Mouse (Mus musculus) layer of hippocampus, postnatal 36 days (tissue): ENCODE measurements at regions not wholly inside any gene's neighbourhood (a gene's known extent, or its start where the extent isn't known, plus 50 kb on each side); places are given as distances from the start of the nearest gene placed in this dataset.

Experiments used
- DNase-seq, 2 experiments: peaks; one replicate each; pipeline ENCODE4 v3.0.0; 2022

DNA sequence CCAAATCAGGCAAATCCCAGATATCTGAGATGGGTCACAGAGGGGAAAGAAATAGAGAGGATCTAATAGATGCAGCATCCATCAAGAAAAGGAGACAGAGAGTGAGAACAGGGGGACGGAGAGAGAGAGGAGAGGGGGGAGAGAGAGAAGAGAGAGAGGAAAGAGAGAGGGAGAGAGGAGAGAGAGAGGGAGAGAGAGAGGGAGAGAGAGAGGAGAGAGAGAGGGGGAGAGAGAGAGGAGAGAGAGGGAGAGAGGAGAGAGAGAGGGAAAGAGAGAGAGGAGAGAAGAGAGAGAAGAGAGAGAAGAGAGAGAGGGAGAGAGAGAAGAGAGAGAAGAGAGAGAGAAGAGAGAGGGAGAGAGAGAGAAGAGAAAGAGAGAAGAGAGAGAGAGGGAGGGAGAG lies 462.7 kb downstream of the Rnf144b start:
- no peak for DNase-seq

- no peak for DNase-seq
These were observed 480.2 kb downstream of the Rnf144b start for GRCm38 (mm10) chr13:47602646-47603045.

DNA sequence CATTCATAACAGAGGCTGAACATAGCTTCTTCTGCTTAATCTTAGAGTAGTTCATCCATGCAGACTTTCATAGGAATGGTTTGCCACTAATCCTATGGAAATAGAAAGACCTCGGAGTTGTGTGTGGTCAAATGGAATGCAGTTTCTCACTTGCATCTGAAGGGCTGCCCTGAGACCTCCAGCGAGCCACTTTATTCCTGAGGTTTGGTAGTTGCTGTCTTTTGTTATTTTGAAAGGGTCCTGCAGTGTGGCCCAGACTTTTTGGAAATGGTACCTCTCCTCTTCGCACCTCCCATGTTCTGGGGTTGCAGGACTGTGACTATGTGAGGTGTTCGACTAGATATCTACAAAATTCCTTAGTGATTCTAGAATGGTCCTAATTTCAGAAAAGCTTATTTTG lies 489.0 kb downstream of the Rnf144b start:
- DNase-seq = no peak

- no peak for DNase-seq
These were observed 514.2 kb downstream of the Rnf144b start for GRCm38 (mm10) chr13:47636511-47637103.

GRCm38 (mm10) chr13:47642341-47642740 lies 519.9 kb downstream of the Rnf144b start:
- DNase-seq = no peak

DNA sequence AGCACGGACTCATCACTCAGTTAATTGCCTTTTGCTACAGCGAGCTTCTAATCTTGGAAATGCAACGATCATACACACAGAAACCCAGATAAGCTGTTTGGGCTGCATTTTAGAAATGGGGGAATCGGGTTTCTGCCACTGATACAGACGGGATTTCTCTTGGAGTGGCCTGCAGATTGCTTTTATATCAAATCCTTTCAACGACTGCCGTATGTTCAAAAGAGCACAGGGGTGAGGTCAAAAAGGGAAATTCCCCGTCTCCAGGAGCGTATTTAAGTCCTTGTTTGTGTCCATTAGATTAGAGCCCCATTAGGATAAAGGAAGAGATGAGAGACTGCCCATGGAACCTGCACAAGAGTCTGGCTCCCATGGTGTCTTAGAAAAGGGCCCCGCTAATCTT lies 522.6 kb downstream of the Rnf144b start:
- no peak for DNase-seq

- DNase-seq = peak; percentile 11 to 21
These were observed 525.2 kb downstream of the Rnf144b start for GRCm38 (mm10) chr13:47647693-47648092.

GRCm38 (mm10) chr13:47650093-47650492 lies 527.6 kb downstream of the Rnf144b start:
- no peak for DNase-seq

GRCm38 (mm10) chr13:47666470-47666869 lies 544.0 kb downstream of the Rnf144b start:
- no peak for DNase-seq

- DNase-seq = peak; percentile 85 to 86
These were observed 544.7 kb downstream of the Rnf144b start for GRCm38 (mm10) chr13:47666956-47667701.

- no peak for DNase-seq
These were observed 565.7 kb downstream of the Rnf144b start for GRCm38 (mm10) chr13:47688131-47688530.

- DNase-seq = no peak
These were observed 567.2 kb upstream of the Id4 start for GRCm38 (mm10) chr13:47693815-47694214.

DNA sequence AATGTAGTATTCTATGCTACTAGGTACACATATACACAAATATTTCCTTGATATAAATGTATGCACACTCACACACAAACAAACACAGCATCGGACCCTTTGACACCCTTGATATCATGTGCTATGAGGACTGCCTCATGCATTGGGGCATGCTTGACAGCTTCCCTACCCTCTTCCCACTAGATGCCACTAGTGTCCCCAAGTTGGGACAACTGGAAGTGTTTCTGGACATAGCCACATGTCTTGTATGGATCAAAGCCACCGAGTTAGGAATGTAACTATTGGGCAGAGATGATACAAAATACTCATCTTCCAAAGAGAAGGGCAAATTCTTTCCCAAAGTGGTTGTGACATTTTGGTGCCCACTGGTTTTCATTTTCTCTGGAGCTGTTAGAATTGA lies 565.2 kb upstream of the Id4 start:
- no peak for DNase-seq

GRCm38 (mm10) chr13:47700556-47700955 lies 560.5 kb upstream of the Id4 start:
- no peak for DNase-seq

GRCm38 (mm10) chr13:47707961-47708609 lies 552.9 kb upstream of the Id4 start:
- DNase-seq = peak; percentile 38 to 52

GRCm38 (mm10) chr13:47709323-47709722 lies 551.7 kb upstream of the Id4 start:
- DNase-seq = no peak

- no peak for DNase-seq
These were observed 548.5 kb upstream of the Id4 start for GRCm38 (mm10) chr13:47712507-47712906.

DNA sequence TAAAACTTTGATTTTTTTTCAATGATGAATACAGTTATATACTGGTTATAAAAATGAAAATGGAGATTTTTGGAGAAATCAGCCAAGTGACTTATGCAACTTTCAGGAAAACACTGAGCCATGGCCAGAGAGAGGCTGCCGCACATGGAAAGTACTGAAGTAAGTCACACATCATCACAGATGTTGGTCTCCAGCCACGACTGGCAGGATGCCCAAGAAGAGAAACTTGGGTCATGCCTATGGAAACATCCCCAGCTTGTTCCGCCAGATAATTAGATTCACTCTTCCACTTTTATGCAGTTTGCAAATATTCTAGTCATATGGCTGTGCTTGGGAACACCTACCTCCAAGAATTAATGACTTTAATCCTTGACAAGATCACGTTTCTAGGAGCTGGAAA lies 544.8 kb upstream of the Id4 start:
- no peak for DNase-seq

DNA sequence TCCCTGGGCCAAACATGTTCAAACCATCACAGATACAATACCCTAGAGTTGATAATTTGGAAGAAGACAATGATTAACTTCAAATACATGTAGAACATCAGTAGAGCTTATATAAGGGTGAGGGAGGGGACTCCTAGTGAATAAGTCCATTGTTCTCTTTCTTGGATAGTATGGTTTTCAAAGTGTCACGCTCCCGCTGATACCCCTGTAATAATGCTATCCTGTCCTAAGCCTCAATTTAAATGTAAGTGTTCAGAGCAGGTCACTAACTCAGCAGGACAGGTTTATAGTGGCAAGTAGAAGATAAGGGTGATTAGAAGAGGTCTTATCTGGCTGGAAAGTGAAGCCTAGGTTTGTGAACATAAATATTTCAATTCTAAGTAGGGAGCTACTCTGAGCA lies 540.4 kb upstream of the Id4 start:
- no peak for DNase-seq

GRCm38 (mm10) chr13:47734415-47734814 lies 526.6 kb upstream of the Id4 start:
- DNase-seq = no peak

- no peak for DNase-seq
These were observed 525.5 kb upstream of the Id4 start for GRCm38 (mm10) chr13:47735426-47736063.

DNA sequence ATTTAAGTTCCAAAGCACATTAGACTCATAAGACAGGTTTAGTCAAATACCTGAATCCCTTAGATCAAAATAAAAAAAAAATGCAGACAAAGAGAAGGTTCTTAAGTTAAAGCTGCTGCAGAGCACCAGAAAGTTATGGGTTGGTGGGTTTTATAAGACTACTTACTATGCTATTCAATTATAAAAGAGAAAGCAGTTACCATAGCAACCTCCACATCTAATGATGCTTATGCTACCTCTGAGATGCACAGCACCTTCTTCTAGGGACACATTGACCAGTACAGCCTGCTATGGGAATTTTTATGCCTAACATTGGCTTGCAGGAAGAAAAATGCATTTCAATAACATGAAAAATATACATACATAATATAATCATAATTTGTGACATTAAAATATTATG lies 512.1 kb upstream of the Id4 start:
- no peak for DNase-seq

DNA sequence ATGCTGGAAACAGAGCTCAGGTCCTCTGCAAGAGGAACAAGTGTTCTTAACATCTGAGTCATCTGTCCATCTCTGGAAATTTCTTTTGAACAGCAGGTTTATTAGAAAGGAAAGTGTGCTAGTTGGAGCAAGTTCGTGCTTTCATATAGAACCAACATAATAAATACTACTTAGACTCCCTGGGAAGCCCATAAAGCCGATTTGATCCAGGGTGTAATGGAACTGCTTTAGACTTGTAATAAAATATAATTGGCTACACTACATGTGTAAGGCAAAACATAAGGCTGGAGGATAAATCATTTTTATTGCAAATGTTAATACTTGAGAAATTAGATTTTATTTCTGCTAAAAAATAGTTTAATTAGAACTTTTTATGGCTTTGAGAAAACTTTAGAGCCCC lies 510.0 kb upstream of the Id4 start:
- no peak for DNase-seq
